Mouse (Mus musculus) cerebellum, adult 2 months (tissue): ENCODE measurements around the gene Rnf144a. TPM values are rescaled to one million over a fixed set of nuclear protein-coding genes. Genes with fewer than 3 reads are reported as not detected.

Source experiments
- DNase-seq, 2 experiments: peaks; one replicate each; pipeline ENCODE4 v3.0.0; 2021
- H3K27ac ChIP-seq: fragments of 200-500 bp; 2 replicates; pipeline ENCODE4 v1.5.1; 2012; ENCODE audit warnings: low read length, control low read depth, inconsistent platforms; ENCODE audit not compliant: insufficient read depth
- H3K27me3 ChIP-seq: fragments of 200-500 bp; 2 replicates; pipeline ENCODE4 v1.6.1; 2012; ENCODE audit warnings: inconsistent platforms, mild to moderate bottlenecking, low read length, moderate library complexity; ENCODE audit not compliant: control insufficient read depth, insufficient read depth
- H3K4me1 ChIP-seq: fragments of 200-500 bp; 2 replicates; pipeline ENCODE4 v1.6.1; 2011; ENCODE audit warnings: low read length; ENCODE audit not compliant: control insufficient read depth, insufficient read depth
- H3K4me3 ChIP-seq: fragments of 200-500 bp; replicated peaks from 2 replicates; pipeline ENCODE3; 2011; ENCODE audit warnings: mild to moderate bottlenecking, low read depth, low read length, control low read depth; ENCODE audit not compliant: insufficient read depth
- CTCF ChIP-seq: fragments of 200-500 bp; IDR thresholded peaks from 2 replicates; pipeline ENCODE4 v1.5.1; 2011; ENCODE audit warnings: low read depth, mild to moderate bottlenecking, control low read depth, low read length, moderate library complexity, borderline replicate concordance; ENCODE audit not compliant: insufficient read depth
- POLR2A ChIP-seq: fragments of 200-500 bp; IDR thresholded peaks from 2 replicates; pipeline ENCODE4 v1.6.1; 2011; ENCODE audit warnings: low read length, control low read depth, borderline replicate concordance; ENCODE audit not compliant: insufficient read depth
- WGBS: fragments of 180-500 bp; shearing (Covaris S2); methylation state at CpG from one replicate; pipeline ENCODE4 v1.1.7; 2018; 5-methylcytosine and 5-hydroxymethylcytosine counted together
- polyA plus RNA-seq: library from polyadenylated mRNA; depleted of rRNA; stranded (reverse); fragments of >200 nt; gene quantifications from 2 replicates; pipeline ENCODE4 v1.2.3, GENCODE M21; 2012

Rnf144a gene
- polyA plus RNA-seq, 1 experiment = 13.8 TPM

- H3K4me3 ChIP-seq = no peak overlapping the region
- DNase-seq = no peak
- TF ChIP-seq POLR2A = no peak
- WGBS = 94% methylated on average over 5 of the region's 5 CpGs
- peaks cover 14% of the 10 kb centered on the region for H3K4me1 ChIP-seq
- H3K27me3 ChIP-seq = no peaks in the 10 kb centered on the region
- H3K27ac ChIP-seq = no peak overlapping the region
These were observed 85.3 kb downstream of the Rnf144a start for GRCm38 (mm10) chr12:26329756-26330155.

- WGBS = 84% methylated on average over 6 of the region's 6 CpGs
- no peak overlapping the region for H3K27ac ChIP-seq
These were observed 85.9 kb downstream of the Rnf144a start for GRCm38 (mm10) chr12:26329031-26329675.

GRCm38 (mm10) chr12:26323783-26324364 is 91.2 kb downstream of the Rnf144a start:
- Histone ChIP-seq H3K27me3 (no peaks in the 10 kb centered on the region), H3K27ac (no peak overlapping the region), H3K4me3 (no peak overlapping the region), H3K4me1 (no peaks in the 10 kb centered on the region)
- DNase-seq = no peak
- TF ChIP-seq CTCF (no peak), POLR2A (no peak)
- WGBS = 86% methylated on average over 5 of the region's 5 CpGs

More at GRCm38 (mm10) chr12:26329031-26329675, 85.9 kb downstream of the Rnf144a start:
- no peak for TF ChIP-seq POLR2A
- TF ChIP-seq CTCF = no peak
- H3K27me3 ChIP-seq = no peaks in the 10 kb centered on the region
- DNase-seq = no peak
- peaks cover 14% of the 10 kb centered on the region for H3K4me1 ChIP-seq
- H3K4me3 ChIP-seq = no peak overlapping the region

- no peaks in the 10 kb centered on the region for H3K4me1 ChIP-seq
- DNase-seq = no peak
- 65% methylated on average over 3 of the region's 3 CpGs for WGBS
- H3K27me3 ChIP-seq = no peaks in the 10 kb centered on the region
- no peak for TF ChIP-seq POLR2A
- H3K4me3 ChIP-seq = no peak overlapping the region
- H3K27ac ChIP-seq = no peak overlapping the region
These were observed 98.8 kb downstream of the Rnf144a start for GRCm38 (mm10) chr12:26316261-26316660.

- no peak for TF ChIP-seq POLR2A
- TF ChIP-seq CTCF = peak; percentile 71
- no peaks in the 10 kb centered on the region for H3K4me1 ChIP-seq
- WGBS = 59% methylated on average over 5 of the region's 5 CpGs
- H3K27me3 ChIP-seq = no peaks in the 10 kb centered on the region
- DNase-seq = peak; percentile 25 to 35
- H3K4me3 ChIP-seq = no peak overlapping the region
- H3K27ac ChIP-seq = no peak overlapping the region
These were observed 100.1 kb downstream of the Rnf144a start for GRCm38 (mm10) chr12:26314959-26315358.

GRCm38 (mm10) chr12:26311548-26311947 is 103.5 kb downstream of the Rnf144a start:
- no peaks in the 10 kb centered on the region for H3K27me3 ChIP-seq
- no peaks in the 10 kb centered on the region for H3K4me1 ChIP-seq
- peak; percentile 57 to 66 for DNase-seq
- H3K4me3 ChIP-seq = no peak overlapping the region
- TF ChIP-seq CTCF (peak; percentile 62; the same call in 1 of the 2 replicates), POLR2A (no peak)
- no peak overlapping the region for H3K27ac ChIP-seq

GRCm38 (mm10) chr12:26310247-26310646 is 104.8 kb downstream of the Rnf144a start:
- TF ChIP-seq POLR2A = no peak
- TF ChIP-seq CTCF = no peak
- no peak for DNase-seq
- H3K27me3 ChIP-seq = no peaks in the 10 kb centered on the region
- WGBS = 70% methylated on average over 11 of the region's 11 CpGs
- no peaks in the 10 kb centered on the region for H3K4me1 ChIP-seq
- H3K27ac ChIP-seq = no peak overlapping the region
- H3K4me3 ChIP-seq = no peak overlapping the region

- Histone ChIP-seq H3K4me3 (no peak overlapping the region), H3K27ac (no peak overlapping the region), H3K4me1 (peaks cover 12% of the 10 kb centered on the region), H3K27me3 (no peaks in the 10 kb centered on the region)
- TF ChIP-seq CTCF = no peak
- no peak for TF ChIP-seq POLR2A
- DNase-seq = no peak
- 81% methylated on average over 5 of the region's 5 CpGs for WGBS
These were observed 112.2 kb downstream of the Rnf144a start for GRCm38 (mm10) chr12:26302886-26303285.
